Mouse (Mus musculus) heart, postnatal 0 days (tissue): Measurements from ENCODE around the gene Myo15b.

ENCODE experiments used
- CTCF ChIP-seq: IDR thresholded peaks from 2 replicates; pipeline ENCODE4 v1.5.1; 2016; ENCODE audit warnings: antibody characterized with exemption, control low read depth, low read depth
- EP300 ChIP-seq: IDR thresholded peaks from 2 replicates; pipeline ENCODE4 v1.6.1; 2016; ENCODE audit warnings: antibody characterized with exemption, low read depth

DNA sequence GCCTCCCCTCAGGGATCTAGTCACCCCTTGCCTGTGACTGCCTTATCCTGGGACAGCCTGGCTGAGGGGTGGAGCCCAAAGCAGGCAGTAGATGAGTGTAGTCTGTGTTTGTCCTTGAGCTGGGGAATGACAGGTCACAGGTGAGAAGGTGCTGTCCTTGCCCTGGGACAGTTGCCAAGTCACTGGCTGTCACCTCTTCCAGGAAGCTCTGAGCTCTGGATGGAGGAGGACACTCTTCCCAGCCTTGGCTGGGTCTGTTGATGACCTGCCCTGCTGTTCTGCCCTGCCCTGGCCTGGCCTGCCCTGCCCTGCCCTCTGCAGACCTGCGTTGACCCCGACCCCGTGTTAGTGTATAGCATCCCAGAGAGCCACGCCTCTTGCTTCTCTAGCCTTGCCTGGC, 14.2 kb downstream of the Myo15b start:
- no peak for TF ChIP-seq EP300
- no peak for TF ChIP-seq CTCF
